In genomic region chr9:71361311-71361710, GRCm38 (mm10) we compare ENCODE assay signal across 18 mouse cellular contexts.
DNase-seq lines count a peak whose midpoint lies in the region; ATAC-seq lines count a peak whose summit lies in the region.
"Had no signal": no experiment of that assay in that cellular context is flagged by ENCODE, and none has a peak within 500 bp of the region (broad histone marks: within the 10 kb centered on the region; RNA-seq: fewer than 3 reads in every experiment).

No protein-coding gene starts in this region.

- 75% methylated on average over 2 of the region's 2 CpGs for WGBS in kidney, embryonic 15.5 days

- H3K27ac ChIP-seq in kidney, embryonic 15.5 days: peak overlapping the region; percentile 78
- H3K27ac ChIP-seq: forebrain, embryonic 15.5 days had no signal

- peaks cover 21% of the 10 kb centered on the region; the same call in 1 of the 2 replicates for H3K4me1 ChIP-seq in kidney, embryonic 15.5 days
- H3K4me1 ChIP-seq: forebrain, embryonic 15.5 days had no signal

- no peak overlapping the region for H3K4me3 ChIP-seq in kidney, embryonic 15.5 days (replicated peaks)
- H3K4me3 ChIP-seq: forebrain, embryonic 15.5 days; heart, embryonic 12.5 days had no signal

- no peak overlapping the region for H3K4me2 ChIP-seq in kidney, embryonic 15.5 days
- H3K4me2 ChIP-seq: forebrain, embryonic 15.5 days; heart, embryonic 12.5 days had no signal

- H3K36me3 ChIP-seq in kidney, embryonic 15.5 days: no peaks in the 10 kb centered on the region
- H3K36me3 ChIP-seq: forebrain, embryonic 15.5 days; heart, embryonic 12.5 days had no signal

- H3K9me3 ChIP-seq in kidney, embryonic 15.5 days (replicated peaks): no peaks in the 10 kb centered on the region
- H3K9me3 ChIP-seq: forebrain, embryonic 15.5 days; heart, embryonic 12.5 days had no signal

- ATAC-seq in kidney, embryonic 15.5 days (replicated peaks; ENCODE audit: low FRiP score): 0 out of 2 replicates have a peak, but pooled peaks have one; percentile 55
- ATAC-seq: forebrain, embryonic 15.5 days; hindbrain, embryonic 16.5 days; intestine, postnatal 0 days; liver, postnatal 0 days had no signal

- DNase-seq in adrenal gland, postnatal 14 days: peak; percentile 37
- DNase-seq in adrenal gland, adult 18-20 months (ENCODE audit: low spot score in 2 of 2): no peak
- peak; percentile 89 for DNase-seq in ES-CJ7 (ENCODE audit: low read depth, low spot score)
- peak; percentile 89 for DNase-seq in ZHBTc4 (ENCODE audit: low read depth, low spot score)
- no peak for DNase-seq in frontal cortex, adult 2 months (ENCODE audit: extremely low spot score in 1 of 2, low spot score in 1 of 2)
- no peak for DNase-seq in urinary bladder, postnatal 36 days (ENCODE audit: low spot score in 2 of 2)
- DNase-seq in thymus, postnatal 10 days (ENCODE audit: low spot score in 2 of 2): no peak
- DNase-seq: cerebellum, adult 2 months; liver; liver, postnatal 0 days; lung, postnatal 36 days; right cerebral cortex, postnatal 14 days had no signal

- H3K9ac ChIP-seq in kidney, embryonic 15.5 days: no peak overlapping the region
- H3K9ac ChIP-seq: forebrain, embryonic 15.5 days; heart, embryonic 12.5 days; liver, postnatal 0 days had no signal

- H3K27me3 ChIP-seq in kidney, embryonic 15.5 days: no peaks in the 10 kb centered on the region
- H3K27me3 ChIP-seq: CH12.LX; forebrain, embryonic 15.5 days; heart, embryonic 12.5 days had no signal

Comparison
In these comparisons a context has a peak if more than half of its experiments do, and no peak if none do; other contexts are left out.
1. DNase-seq: peak in adrenal gland, postnatal 14 days (single experiment), ES-CJ7 (single experiment) and ZHBTc4 (single experiment); none in adrenal gland, adult 18-20 months (0 of 2), frontal cortex, adult 2 months (0 of 2), urinary bladder, postnatal 36 days (0 of 2) and thymus, postnatal 10 days (0 of 2).